Mouse (Mus musculus) stomach, postnatal 0 days (tissue): Measurements from ENCODE around the gene Naa38. TPM values are rescaled to one million over a fixed set of nuclear protein-coding genes. Genes with fewer than 3 reads are reported as not detected.
A peak's percentile ranks its signal among the peaks of the same experiment; 100 is the strongest.

ENCODE experiments used
- ATAC-seq: fragments of 200-750 bp; cut with Nextera tagmentation; 2 replicates; pipeline ENCODE4 v1.8.0; 2017; ENCODE audit not compliant: low FRiP score, low TSS enrichment
- DNase-seq: peaks from one replicate; pipeline ENCODE4 v3.0.0-alpha.2; 2016; ENCODE audit warnings: low spot score
- H3K27ac ChIP-seq: fragments of 300-500 bp; sonication (generic); replicated peaks from 2 replicates; pipeline ENCODE4 v1.5.1; 2014; ENCODE audit warnings: mild to moderate bottlenecking, control low read depth
- H3K27me3 ChIP-seq: fragments of 300-500 bp; sonication (generic); 2 replicates; pipeline ENCODE4 v1.6.1; 2014; ENCODE audit warnings: low read length; ENCODE audit not compliant: control insufficient read depth, insufficient read depth
- H3K36me3 ChIP-seq: fragments of 300-500 bp; sonication (generic); 2 replicates; pipeline ENCODE4 v1.6.1; 2014; ENCODE audit warnings: low read length, mixed read lengths; ENCODE audit not compliant: control insufficient read depth, insufficient read depth
- H3K4me1 ChIP-seq: fragments of 300-500 bp; sonication (generic); replicated peaks from 2 replicates; pipeline ENCODE4 v1.6.1; 2014; ENCODE audit warnings: antibody characterized with exemption; ENCODE audit not compliant: control insufficient read depth, insufficient read depth
- H3K4me2 ChIP-seq: fragments of 300-500 bp; sonication (generic); replicated peaks from 2 replicates; pipeline ENCODE4 v1.6.1; 2014; ENCODE audit warnings: low read depth, mild to moderate bottlenecking, control low read depth, moderate library complexity
- H3K4me3 ChIP-seq: fragments of 300-500 bp; sonication (generic); 2 replicates; pipeline ENCODE4 v1.5.1; 2014; ENCODE audit warnings: low read depth, low read length, control low read depth
- H3K9ac ChIP-seq: fragments of 300-500 bp; sonication (generic); 2 replicates; pipeline ENCODE4 v1.6.1; 2014; ENCODE audit warnings: mild to moderate bottlenecking, low read length, control low read depth, mixed read lengths
- H3K9me3 ChIP-seq: fragments of 300-500 bp; sonication (generic); 2 replicates; pipeline ENCODE4 v1.6.1; 2016; ENCODE audit warnings: low read length; ENCODE audit not compliant: control insufficient read depth
- CTCF ChIP-seq: IDR thresholded peaks from 2 replicates; pipeline ENCODE4 v1.5.1; 2016; ENCODE audit warnings: antibody characterized with exemption, low read depth, mild to moderate bottlenecking, moderate library complexity
- EP300 ChIP-seq: optimal IDR thresholded peaks from 2 replicates; pipeline ENCODE3; 2016; ENCODE audit warnings: antibody characterized with exemption
- WGBS: fragments of 180-500 bp; shearing (Covaris S2); extraction: QIAGEN DNeasy Blood & Tissue Kit; methylation state at CpG from one replicate; pipeline ENCODE4 v1.1.7; 2014; 5-methylcytosine and 5-hydroxymethylcytosine counted together
- polyA plus RNA-seq: library from polyadenylated mRNA; unstranded; fragments of >200 nt; fragmentation: Nextera tagmentation; extraction: Ambion mirVana; gene quantifications from 2 replicates; pipeline ENCODE4 v1.2.1, GENCODE M21; 2015

Naa38 gene
- polyA plus RNA-seq, 1 experiment from 2014 or later: 170 TPM

DNA sequence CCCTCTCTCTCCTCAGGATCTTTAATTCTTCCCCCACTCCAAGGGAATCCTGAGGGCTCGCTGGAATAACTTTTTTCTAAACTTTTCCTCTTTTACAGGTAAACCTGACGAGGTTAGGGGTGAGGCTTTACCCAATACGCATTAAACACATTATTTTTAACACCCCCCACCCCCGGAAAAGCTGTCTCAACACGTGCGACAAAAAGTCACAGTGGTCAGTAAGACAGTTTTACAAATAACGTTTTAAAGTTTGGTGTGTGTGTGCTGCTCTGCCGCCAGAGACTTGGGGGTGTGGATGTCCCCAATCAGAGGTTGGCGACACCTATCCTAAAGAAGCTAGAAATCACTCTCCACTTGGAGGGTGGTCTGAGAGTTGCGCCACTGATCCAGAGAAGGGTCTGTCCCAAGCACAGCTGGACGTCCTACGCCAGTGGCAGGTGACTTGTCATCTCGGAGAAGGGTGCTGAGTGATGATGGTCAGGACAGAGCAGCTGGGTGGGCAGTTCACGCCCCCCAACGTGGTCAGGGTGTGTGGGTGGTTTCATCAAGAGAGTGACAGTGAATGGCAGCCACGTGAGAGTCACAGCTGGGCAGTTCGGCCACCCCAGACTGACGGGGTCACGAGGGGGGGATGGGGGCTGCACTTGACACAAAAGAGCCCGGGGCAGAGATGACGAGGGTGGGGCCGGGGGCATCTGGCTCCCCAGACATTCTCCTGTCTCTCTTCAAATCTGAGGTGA lies 27.5 kb upstream of the Naa38 start:
- under 1% methylated on average over 22 of the region's 22 CpGs for WGBS
- H3K27me3 ChIP-seq: no peaks in the 10 kb centered on the region

DNA sequence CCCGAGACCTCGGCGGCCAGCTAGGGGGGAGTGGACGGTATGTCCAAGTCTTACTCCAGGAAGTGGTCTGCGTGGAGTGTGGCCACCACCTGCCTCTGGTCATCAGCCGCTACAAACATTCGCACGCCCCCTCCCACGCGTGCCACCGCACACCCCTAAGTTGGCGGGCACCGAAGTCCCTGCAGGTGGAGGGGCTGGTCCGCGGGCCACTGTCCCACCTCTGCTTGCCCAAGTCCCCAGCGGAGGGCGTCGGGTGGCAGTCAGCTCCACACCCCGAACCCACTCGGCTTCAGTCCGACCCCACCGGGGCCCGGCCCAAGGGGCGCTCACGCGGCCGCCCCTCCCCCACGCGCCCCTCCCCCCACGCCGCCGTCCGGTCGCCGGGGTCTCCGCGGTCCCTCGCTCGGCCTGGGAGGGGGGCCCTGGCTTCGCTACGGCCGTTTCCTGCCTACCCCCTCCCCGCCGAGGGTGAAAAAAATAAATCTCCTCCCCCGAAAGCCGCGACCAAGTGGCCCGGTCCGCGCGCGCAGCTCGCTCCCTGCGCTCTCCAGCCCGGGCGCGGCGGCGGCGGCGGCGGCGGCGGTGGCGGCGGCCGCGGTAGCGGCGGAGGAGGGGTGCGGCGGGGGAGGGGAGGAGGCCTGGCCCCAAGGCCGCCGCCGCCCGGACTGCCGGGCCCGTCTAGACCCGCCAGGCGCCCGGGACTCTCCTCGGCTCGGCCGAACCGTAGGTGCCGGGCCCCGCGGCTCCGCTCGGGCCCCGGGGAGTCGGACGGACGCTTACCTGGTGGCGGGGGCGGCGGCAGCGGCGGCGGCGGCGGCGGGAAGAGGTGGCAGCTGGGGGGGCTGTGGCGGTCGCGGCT lies 26.7 kb upstream of the Naa38 start:
- Histone ChIP-seq H3K36me3 (0 out of 2 replicates have a peak, but pooled peaks cover under 1% of the 10 kb centered on the region), H3K27me3 (no peaks in the 10 kb centered on the region), H3K4me2 (peak overlapping the region; percentile 96), H3K4me3 (peak overlapping the region; percentile 98), H3K4me1 (peaks cover 25% of the 10 kb centered on the region), H3K27ac (peak overlapping the region; percentile 100), H3K9ac (peak overlapping the region; percentile 99), H3K9me3 (no peaks in the 10 kb centered on the region)
- 1% methylated on average over 37 of the region's 106 CpGs for WGBS
- peak; percentile 76 for DNase-seq
- ATAC-seq: no peak; the same call in 1 of the 2 replicates
- TF ChIP-seq CTCF: 0 out of 2 replicates have a peak, but pooled peaks have one; percentile 1
- TF ChIP-seq EP300: no peak

More for the DNA sequence above, 27.5 kb upstream of the Naa38 start:
- Histone ChIP-seq H3K36me3 (0 out of 2 replicates have a peak, but pooled peaks cover 2% of the 10 kb centered on the region), H3K9ac (peak overlapping the region; percentile 99), H3K27ac (peak overlapping the region; percentile 100), H3K4me1 (peaks cover 25% of the 10 kb centered on the region), H3K4me3 (peak overlapping the region; percentile 98), H3K4me2 (peak overlapping the region; percentile 96), H3K9me3 (no peaks in the 10 kb centered on the region)
- ATAC-seq (no peak), DNase-seq (peak; percentile 45)
- no peak for TF ChIP-seq EP300

DNA sequence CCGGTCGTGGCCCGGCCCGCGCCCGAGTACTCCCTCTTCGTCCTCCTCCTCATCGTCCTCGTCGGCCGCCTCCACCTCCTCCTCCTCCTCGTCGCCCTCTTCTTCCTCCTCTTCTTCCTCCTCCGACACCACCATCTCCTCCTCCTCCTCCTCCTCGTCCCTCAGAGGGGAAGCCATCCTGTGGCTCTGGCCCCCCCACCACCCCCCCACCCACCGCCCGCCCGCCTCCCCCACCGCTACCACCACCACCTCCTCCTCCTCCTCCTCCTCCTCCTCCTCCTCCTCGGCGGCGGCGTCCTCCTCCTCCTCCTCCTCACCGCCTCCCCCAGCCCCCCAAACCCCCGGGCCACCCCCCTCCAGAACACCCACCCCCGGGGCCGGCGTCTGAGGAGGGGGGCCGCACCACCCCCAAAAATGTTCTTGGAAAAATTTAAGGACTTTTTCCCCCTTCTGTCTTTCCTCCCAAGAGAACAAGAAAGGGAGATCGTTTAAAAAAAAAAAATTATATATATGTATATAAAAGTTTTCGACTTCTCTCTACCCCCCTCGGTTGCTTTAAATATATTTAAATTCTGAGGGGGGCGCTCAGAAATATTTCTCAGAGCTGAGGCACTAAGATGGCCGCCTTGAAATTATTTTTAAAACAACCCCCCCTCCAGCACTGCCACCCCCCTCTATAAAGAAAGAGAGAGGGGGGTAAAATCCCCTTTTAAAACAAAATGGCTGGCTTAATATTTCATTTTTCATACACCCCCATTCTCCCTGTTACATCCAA lies 25.9 kb upstream of the Naa38 start, which contains the start of gene Chd3:
Gene Chd3 (minus strand): TSS at position 192 of the 775 bp plus-strand sequence.
- peak within 1 kb of the TSS; percentile 98 for H3K4me3 ChIP-seq
- H3K27me3 ChIP-seq: no peaks in the 10 kb centered on the region
- ATAC-seq: no peak
- H3K9ac ChIP-seq: peak within 1 kb of the TSS; percentile 99
- no peak for TF ChIP-seq EP300
- no peak for TF ChIP-seq CTCF
- H3K4me1 ChIP-seq: peaks cover 22% of the 10 kb centered on the region
- H3K9me3 ChIP-seq: no peaks in the 10 kb centered on the region
- peak within 1 kb of the TSS; percentile 100 for H3K27ac ChIP-seq
- H3K4me2 ChIP-seq: peak within 1 kb of the TSS; percentile 96
- no peak for DNase-seq
- WGBS: under 1% methylated on average over 19 of the region's 34 CpGs
- H3K36me3 ChIP-seq: no peaks in the 10 kb centered on the region

DNA sequence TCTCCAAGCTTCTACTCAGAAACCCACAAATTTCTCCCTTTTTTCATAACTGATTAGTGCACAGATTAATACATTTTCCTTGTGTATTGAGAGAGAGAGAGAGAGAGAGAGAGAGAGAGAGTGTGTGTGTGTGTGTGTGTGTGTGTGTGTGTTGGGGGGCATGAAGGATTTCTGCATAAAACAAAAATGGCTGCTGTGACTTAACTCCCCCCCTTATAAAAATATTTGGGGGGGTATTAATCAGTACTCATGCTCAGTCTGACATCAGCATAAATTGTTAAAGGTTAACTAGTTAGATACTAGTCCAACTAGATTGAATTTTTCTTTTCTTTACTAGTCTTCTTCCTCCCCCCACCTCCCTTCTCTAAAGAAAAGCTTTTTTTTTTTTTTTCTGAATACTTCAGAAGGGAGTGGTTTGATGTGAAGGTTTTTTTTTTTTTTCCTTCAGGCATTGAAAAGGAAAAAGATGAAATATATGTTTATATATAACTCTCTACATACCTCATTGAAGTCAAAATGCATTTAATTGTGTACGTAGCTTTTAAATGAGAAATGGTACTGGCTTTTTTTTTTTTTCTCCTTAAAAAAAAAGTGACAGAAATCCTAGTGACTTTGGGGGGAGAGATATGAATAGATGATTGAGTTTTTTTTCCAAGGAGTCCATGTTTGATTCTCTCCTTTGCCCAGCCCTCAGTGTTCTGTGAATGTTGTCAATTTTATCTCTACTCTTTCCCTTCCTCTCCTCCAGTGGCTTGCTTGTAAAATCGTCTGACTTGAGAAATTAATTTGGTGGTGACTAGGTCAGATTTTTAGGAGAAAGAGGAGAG lies 25.1 kb upstream of the Naa38 start:
- Histone ChIP-seq H3K9me3 (no peaks in the 10 kb centered on the region), H3K27me3 (no peaks in the 10 kb centered on the region), H3K4me3 (peak overlapping the region; percentile 98), H3K4me1 (peaks cover 14% of the 10 kb centered on the region), H3K9ac (peak overlapping the region; percentile 99; the same call in 1 of the 2 replicates), H3K27ac (peak overlapping the region; percentile 100), H3K36me3 (no peaks in the 10 kb centered on the region), H3K4me2 (peak overlapping the region; percentile 96)
- 5% methylated on average over 2 of the region's 2 CpGs for WGBS
- ATAC-seq: no peak
- TF ChIP-seq EP300: no peak
- TF ChIP-seq CTCF: no peak
- no peak for DNase-seq

DNA sequence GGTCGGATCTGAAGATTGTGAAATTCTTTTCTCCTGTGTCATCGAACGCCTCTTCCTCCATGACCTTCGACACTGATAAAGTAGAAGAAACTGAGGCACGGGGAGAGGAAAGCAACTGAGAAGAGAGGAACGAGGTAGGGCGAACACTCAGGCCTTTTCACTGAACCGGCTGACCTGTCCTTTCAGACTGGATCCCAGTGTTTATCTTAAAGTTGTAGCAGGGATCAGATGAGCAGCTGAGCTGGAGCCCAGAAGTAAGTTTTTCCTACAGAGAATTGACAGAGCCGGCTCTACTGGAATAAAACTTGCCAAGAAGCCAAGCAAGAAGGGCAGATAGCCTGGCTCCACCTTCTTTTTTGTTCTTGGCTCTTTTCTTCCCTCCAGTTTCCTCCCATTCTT lies 24.5 kb upstream of the Naa38 start:
- no peak for DNase-seq
- Histone ChIP-seq H3K27ac (peak overlapping the region; percentile 41), H3K4me1 (peaks cover 8% of the 10 kb centered on the region; the same call in 1 of the 2 replicates), H3K9ac (no peak overlapping the region), H3K27me3 (no peaks in the 10 kb centered on the region), H3K9me3 (no peaks in the 10 kb centered on the region), H3K4me2 (peak overlapping the region; percentile 23; the same call in 1 of the 2 replicates), H3K36me3 (no peaks in the 10 kb centered on the region), H3K4me3 (no peak overlapping the region)
- TF ChIP-seq EP300 (no peak), CTCF (no peak)
- WGBS: 14% methylated on average over 9 of the region's 9 CpGs
- ATAC-seq: no peak
